Mouse (Mus musculus) stomach, embryonic 14.5 days (tissue): ENCODE measurements around the gene Lmx1b. TPM values are rescaled to one million over a fixed set of nuclear protein-coding genes. Genes with fewer than 3 reads are reported as not detected.

Experiments used
- ATAC-seq: fragments of 200-750 bp; cut with Nextera tagmentation; 2 replicates; pipeline ENCODE4 v1.8.0; 2017; ENCODE audit warnings: low read depth, moderate TSS enrichment; ENCODE audit not compliant: insufficient number of reproducible peaks, insufficient read depth, low FRiP score
- H3K27ac ChIP-seq: fragments of 300-500 bp; sonication (generic); 2 replicates; pipeline ENCODE4 v1.5.1; 2014; ENCODE audit warnings: mild to moderate bottlenecking, low read length, moderate library complexity, mixed read lengths
- H3K27me3 ChIP-seq: fragments of 300-500 bp; sonication (generic); 2 replicates; pipeline ENCODE4 v1.6.1; 2014; ENCODE audit warnings: low read length, control low read depth, mixed read lengths; ENCODE audit not compliant: control insufficient read depth, insufficient read depth
- H3K36me3 ChIP-seq: fragments of 300-500 bp; sonication (generic); 2 replicates; pipeline ENCODE4 v1.6.1; 2014; ENCODE audit warnings: mild to moderate bottlenecking, control low read depth, low read length, moderate library complexity, mixed read lengths; ENCODE audit not compliant: control insufficient read depth, insufficient read depth
- H3K4me1 ChIP-seq: fragments of 300-500 bp; sonication (generic); 2 replicates; pipeline ENCODE4 v1.6.1; 2014; ENCODE audit warnings: low read length, control low read depth, mixed read lengths; ENCODE audit not compliant: control insufficient read depth, insufficient read depth
- H3K4me2 ChIP-seq: fragments of 300-500 bp; sonication (generic); replicated peaks from 2 replicates; pipeline ENCODE4 v1.6.1; 2014; ENCODE audit warnings: low read depth, low read length, control low read depth
- H3K4me3 ChIP-seq: fragments of 300-500 bp; sonication (generic); 2 replicates; pipeline ENCODE4 v1.5.1; 2014; ENCODE audit warnings: low read depth, low read length, control low read depth
- H3K9ac ChIP-seq: fragments of 300-500 bp; sonication (generic); replicated peaks from 2 replicates; pipeline ENCODE4 v1.6.1; 2014; ENCODE audit warnings: low read depth, mild to moderate bottlenecking, control low read depth, low read length, moderate library complexity, mixed read lengths
- H3K9me3 ChIP-seq: fragments of 300-500 bp; sonication (generic); 2 replicates; pipeline ENCODE4 v1.6.1; 2016; ENCODE audit warnings: low read depth, low read length, control low read depth; ENCODE audit not compliant: control insufficient read depth
- WGBS: fragments of 180-500 bp; shearing (Covaris S2); extraction: QIAGEN DNeasy Blood & Tissue Kit; methylation state at CpG from one replicate; pipeline ENCODE4 v1.1.7; 2014; 5-methylcytosine and 5-hydroxymethylcytosine counted together
- polyA plus RNA-seq: library from polyadenylated mRNA; unstranded; fragments of >200 nt; fragmentation: Nextera tagmentation; extraction: Ambion mirVana; gene quantifications from 2 replicates; pipeline ENCODE4 v1.2.1, GENCODE M21; 2014

Gene Lmx1b
- polyA plus RNA-seq, 1 experiment from 2014 or later: not detected

DNA sequence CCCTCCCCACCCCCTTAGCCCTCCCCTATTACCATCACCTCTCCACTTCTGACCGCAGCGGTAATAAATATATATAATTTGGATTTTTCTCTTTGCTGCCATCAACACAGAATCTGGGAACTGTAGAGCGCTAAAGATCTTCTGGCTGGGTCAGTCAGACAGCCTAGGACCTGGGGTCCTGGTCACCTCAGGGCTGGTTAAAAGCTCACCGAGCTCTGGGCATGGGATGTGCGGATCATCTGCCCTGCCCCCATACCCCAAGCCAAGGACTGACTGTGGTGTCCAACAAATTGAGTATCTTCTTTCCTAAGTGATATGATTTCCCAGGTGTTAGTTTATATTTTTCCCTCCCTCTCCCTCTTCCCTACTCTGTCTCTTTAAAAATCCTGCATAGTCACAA lies 6.4 kb downstream of the Lmx1b start:
- no peak overlapping the region for H3K9ac ChIP-seq
- H3K9me3 ChIP-seq: no peaks in the 10 kb centered on the region
- no peak overlapping the region for H3K4me2 ChIP-seq
- WGBS: 11% methylated on average over 5 of the region's 5 CpGs
- H3K4me3 ChIP-seq: no peak overlapping the region
- H3K36me3 ChIP-seq: no peaks in the 10 kb centered on the region
- peaks cover 82% of the 10 kb centered on the region for H3K27me3 ChIP-seq
- peaks cover 7% of the 10 kb centered on the region; the same call in 1 of the 2 replicates for H3K4me1 ChIP-seq
- no peak overlapping the region for H3K27ac ChIP-seq
- no peak for ATAC-seq

DNA sequence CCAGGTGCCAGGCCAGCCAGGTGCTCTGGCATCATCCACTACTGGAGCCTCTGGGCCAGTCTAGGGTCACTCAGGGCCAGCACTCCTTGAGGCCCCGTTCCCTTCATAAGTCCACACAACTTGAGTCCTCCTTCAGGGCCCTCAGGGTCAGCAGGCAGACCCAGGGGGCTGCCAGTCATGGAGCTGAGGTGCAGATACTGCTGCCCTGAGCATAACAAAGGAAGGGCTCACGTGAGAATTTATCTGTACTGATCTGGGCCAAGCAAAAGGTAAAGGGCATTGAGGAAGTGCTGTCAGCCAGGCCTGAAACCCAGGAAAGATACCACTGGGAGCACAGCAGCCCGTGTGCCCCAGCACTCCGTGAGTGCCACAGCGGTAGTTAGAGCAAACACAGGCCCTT lies 7.1 kb downstream of the Lmx1b start:
- Histone ChIP-seq H3K4me2 (no peak overlapping the region), H3K4me3 (no peak overlapping the region), H3K9me3 (no peaks in the 10 kb centered on the region), H3K4me1 (peaks cover 7% of the 10 kb centered on the region; the same call in 1 of the 2 replicates), H3K27me3 (peaks cover 75% of the 10 kb centered on the region), H3K27ac (no peak overlapping the region), H3K36me3 (no peaks in the 10 kb centered on the region), H3K9ac (no peak overlapping the region)
- no peak for ATAC-seq
- WGBS: 15% methylated on average over 5 of the region's 5 CpGs

DNA sequence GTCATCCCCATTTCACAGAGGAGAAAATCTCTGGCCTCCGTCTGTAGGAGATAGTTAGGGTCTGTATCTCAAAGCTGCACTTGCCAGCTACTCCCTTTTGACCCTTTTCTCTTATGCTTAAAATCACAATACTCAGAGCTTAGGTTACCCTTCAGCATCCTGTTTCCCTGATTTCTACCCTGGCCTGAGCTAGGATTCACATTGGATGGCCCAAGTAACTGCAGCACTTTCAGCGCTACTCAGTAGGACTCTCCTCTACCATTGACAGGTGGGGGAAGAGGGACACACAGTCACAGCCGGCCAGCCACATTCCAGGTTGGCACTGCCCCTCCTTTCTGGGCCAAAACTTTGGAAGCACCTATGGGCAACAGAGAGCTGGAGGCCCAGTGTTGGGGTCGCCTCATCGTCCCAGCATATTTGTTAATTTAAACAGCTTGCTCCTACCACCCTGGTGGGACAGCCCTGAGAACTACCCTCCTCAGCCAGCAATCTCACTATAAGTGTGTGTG lies 7.7 kb downstream of the Lmx1b start:
- peaks cover 74% of the 10 kb centered on the region for H3K27me3 ChIP-seq
- WGBS: 14% methylated on average over 5 of the region's 5 CpGs
- no peak overlapping the region for H3K4me3 ChIP-seq
- peaks cover 7% of the 10 kb centered on the region; the same call in 1 of the 2 replicates for H3K4me1 ChIP-seq
- H3K4me2 ChIP-seq: no peak overlapping the region
- no peaks in the 10 kb centered on the region for H3K9me3 ChIP-seq
- no peak for ATAC-seq
- H3K27ac ChIP-seq: no peak overlapping the region
- H3K36me3 ChIP-seq: no peaks in the 10 kb centered on the region
- H3K9ac ChIP-seq: no peak overlapping the region

DNA sequence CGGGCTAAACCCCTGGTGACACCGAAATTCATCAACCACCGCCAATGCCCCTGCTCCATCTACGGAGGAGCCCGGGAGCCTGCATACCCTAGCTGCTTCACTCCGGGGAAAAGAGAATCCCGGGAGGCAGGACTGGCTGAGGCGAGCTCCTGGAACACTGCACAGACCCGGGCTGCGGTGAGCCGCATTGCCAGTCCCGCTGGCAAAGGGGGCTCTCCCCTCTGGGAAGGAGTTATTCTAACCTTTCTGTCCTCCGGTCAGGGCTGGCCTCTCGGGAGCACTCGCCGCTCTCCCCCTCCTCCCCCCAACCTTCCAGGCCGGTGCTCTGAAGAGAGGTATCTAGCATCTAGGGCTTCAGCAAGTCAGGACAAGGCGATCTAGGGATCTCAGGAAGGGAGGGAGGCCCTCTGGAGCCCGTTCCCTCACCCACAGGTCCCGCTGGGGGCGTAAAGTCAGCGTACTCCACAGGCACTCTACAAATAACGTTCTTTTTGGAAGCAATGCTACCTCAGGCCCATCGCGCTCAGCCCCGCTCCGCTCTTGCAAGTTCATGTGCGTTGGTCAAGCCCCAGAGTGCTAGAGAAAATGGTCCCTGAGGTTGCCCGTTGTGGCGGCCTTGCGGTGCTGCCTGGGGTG lies 8.5 kb downstream of the Lmx1b start:
- H3K4me1 ChIP-seq: peaks cover 7% of the 10 kb centered on the region; the same call in 1 of the 2 replicates
- no peak overlapping the region for H3K27ac ChIP-seq
- H3K9ac ChIP-seq: no peak overlapping the region
- no peaks in the 10 kb centered on the region for H3K9me3 ChIP-seq
- no peak for ATAC-seq
- H3K4me3 ChIP-seq: no peak overlapping the region
- 2% methylated on average over 31 of the region's 31 CpGs for WGBS
- no peaks in the 10 kb centered on the region for H3K36me3 ChIP-seq
- peaks cover 72% of the 10 kb centered on the region for H3K27me3 ChIP-seq
- H3K4me2 ChIP-seq: no peak overlapping the region

DNA sequence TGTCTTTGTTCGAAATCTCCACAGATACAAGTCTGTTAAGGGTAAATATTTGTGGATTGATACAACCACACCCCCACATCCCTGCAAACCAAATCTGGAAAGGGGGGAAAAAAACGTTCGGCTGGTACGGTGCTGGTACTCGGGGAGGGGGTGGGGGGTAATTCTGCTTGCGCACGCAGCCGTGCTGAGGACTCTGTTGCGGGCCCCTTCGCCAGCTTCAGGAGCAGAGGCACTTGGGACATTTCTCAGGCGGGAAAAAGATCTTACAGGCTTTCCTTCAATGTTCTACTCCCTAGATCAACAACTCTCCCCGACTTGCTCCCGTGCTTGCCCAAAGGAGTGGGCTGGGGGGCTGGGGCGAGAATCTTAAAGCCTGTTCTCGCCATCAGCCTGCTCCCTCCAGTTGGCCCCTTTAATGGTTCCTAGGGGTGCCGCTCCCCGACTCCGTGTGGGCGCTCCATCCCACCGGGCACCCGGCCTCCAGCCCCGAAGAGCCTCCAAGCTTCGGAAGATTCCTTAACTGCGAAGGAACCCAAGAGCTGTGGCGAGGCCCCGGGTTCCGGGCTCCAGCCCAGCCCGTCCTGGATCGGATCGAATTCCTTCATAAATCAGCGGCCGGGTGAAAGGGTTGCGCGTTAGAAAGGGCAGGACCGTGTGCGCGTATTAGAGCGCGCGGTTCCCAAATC lies 9.1 kb downstream of the Lmx1b start:
- Histone ChIP-seq H3K4me3 (0 out of 2 replicates have a peak overlapping the region, but pooled peaks have one; percentile 1), H3K27me3 (peaks cover 72% of the 10 kb centered on the region), H3K36me3 (no peaks in the 10 kb centered on the region), H3K9ac (no peak overlapping the region), H3K4me2 (no peak overlapping the region), H3K9me3 (no peaks in the 10 kb centered on the region), H3K27ac (no peak overlapping the region), H3K4me1 (peaks cover 8% of the 10 kb centered on the region; the same call in 1 of the 2 replicates)
- under 1% methylated on average over 40 of the region's 40 CpGs for WGBS
- ATAC-seq: no peak

DNA sequence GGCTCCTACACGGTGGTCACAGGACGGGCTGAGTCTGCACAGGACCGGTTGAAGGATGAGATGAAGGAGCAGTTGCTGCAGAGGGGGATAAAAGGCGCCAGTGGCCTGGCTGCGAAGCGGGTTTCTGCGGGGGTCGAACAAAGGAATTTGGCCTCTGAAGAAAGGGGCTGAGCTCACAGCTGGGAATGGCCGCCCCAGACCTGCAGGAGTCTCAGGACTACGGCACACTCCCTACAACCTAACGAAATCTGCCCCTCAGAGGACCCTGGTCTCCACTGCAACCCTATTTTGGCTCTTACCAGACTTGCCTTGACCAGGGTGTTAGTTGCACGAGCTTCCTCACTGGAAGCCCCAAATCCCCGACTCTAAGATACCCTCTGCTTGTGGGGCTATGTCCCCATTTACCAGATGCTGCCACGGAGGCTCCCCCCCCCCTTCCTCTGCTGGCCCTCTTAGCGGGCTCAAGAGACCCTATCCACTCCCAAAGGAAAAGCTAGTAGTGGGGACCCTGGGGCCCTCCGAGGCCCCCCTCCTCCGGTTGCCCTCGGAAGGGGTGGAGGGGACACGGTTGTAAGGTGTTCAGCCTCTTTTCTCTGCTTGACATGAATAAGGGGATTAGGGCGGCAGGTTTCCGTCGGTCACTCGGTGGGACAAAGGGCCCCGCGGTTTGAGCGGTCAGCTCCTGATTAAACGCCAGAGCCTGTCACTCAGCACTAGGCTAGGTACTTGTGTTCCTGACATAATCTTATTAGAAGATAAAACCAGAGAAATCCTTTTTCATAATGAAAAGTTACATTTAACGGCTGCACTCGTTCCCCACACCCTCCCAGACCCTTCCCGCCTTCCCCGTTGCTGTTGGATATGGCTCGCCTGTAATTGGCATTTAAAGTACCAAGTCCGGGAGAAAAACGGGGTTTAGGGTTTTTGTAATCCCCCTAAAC lies 10.0 kb downstream of the Lmx1b start:
- 2% methylated on average over 34 of the region's 34 CpGs for WGBS
- no peak for ATAC-seq
- H3K27ac ChIP-seq: no peak overlapping the region
- H3K4me3 ChIP-seq: no peak overlapping the region
- no peaks in the 10 kb centered on the region for H3K36me3 ChIP-seq
- no peak overlapping the region for H3K4me2 ChIP-seq
- H3K27me3 ChIP-seq: peaks cover 76% of the 10 kb centered on the region
- H3K9me3 ChIP-seq: no peaks in the 10 kb centered on the region
- peaks cover 9% of the 10 kb centered on the region; the same call in 1 of the 2 replicates for H3K4me1 ChIP-seq
- H3K9ac ChIP-seq: no peak overlapping the region

DNA sequence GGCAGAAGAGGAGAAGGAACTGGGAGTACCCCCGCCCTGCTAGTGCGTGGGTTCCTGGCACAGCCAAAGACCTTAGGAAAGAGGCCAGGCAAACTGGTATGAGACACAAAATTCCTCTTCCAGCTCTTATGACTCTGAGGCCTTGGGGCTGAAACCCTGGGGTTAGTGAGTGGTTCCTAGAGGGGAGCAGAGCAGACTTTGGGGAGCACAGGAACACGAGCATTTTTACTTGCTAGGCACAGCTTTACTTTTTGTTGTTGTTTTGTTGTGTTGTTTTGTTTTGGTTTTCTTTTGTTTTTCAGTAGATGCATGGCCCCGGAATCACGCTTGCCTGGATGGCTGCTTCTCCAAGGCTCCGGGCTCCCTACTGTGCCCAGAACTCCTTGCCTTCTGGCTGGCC lies 10.7 kb downstream of the Lmx1b start:
- Histone ChIP-seq H3K9ac (no peak overlapping the region), H3K27me3 (peaks cover 75% of the 10 kb centered on the region), H3K4me3 (no peak overlapping the region), H3K4me2 (no peak overlapping the region), H3K27ac (no peak overlapping the region), H3K4me1 (peaks cover 9% of the 10 kb centered on the region; the same call in 1 of the 2 replicates), H3K9me3 (no peaks in the 10 kb centered on the region), H3K36me3 (no peaks in the 10 kb centered on the region)
- ATAC-seq: no peak
- WGBS: 18% methylated on average over 6 of the region's 6 CpGs

DNA sequence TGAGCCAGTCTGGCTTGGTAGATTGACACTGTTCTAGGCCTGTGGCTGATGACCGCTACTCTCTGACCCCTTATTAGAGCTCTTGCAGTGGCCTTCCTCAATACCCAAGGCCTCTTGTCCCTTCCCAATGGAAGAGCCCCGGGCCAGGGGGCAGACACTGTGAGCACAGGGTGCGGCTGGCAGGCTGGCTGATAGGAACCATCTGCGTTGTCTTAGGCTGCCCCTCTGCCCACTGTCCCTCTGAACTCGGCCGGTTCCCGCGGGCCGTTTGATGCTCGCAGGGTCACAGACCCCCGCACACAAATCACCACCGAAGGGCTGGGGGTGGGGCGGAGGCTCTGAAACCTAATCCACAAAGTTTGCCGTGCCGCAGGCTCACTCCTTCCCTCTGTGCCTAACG lies 11.5 kb downstream of the Lmx1b start:
- peaks cover 67% of the 10 kb centered on the region for H3K27me3 ChIP-seq
- no peaks in the 10 kb centered on the region for H3K9me3 ChIP-seq
- H3K4me2 ChIP-seq: no peak overlapping the region
- no peak overlapping the region for H3K27ac ChIP-seq
- 5% methylated on average over 16 of the region's 16 CpGs for WGBS
- no peak overlapping the region for H3K9ac ChIP-seq
- peaks cover 9% of the 10 kb centered on the region; the same call in 1 of the 2 replicates for H3K4me1 ChIP-seq
- H3K4me3 ChIP-seq: no peak overlapping the region
- ATAC-seq: no peak
- H3K36me3 ChIP-seq: no peaks in the 10 kb centered on the region
